Mouse (Mus musculus): ENCODE results near the gene Scaf11. TPM values are rescaled to one million over a fixed set of nuclear protein-coding genes. Genes with fewer than 3 reads are reported as not detected.
"Not testable (repeated sequence)": the region's sequence is repeated elsewhere in the genome, so short reads cannot be mapped to it uniquely, and the experiment has no call there.

Gene Scaf11
- polyA plus RNA-seq, 1 experiment = 11.6 TPM

- no peak for DNase-seq (ENCODE audit: low read depth, low spot score)
- WGBS = 80% methylated on average over 5 of the region's 5 CpGs
These were observed 7.2 kb upstream of the Scaf11 start for GRCm38 (mm10) chr15:96467844-96468243.

- 88% methylated on average over 13 of the region's 13 CpGs for WGBS
- DNase-seq (ENCODE audit: low read depth, low spot score) = no peak
These were observed 5.8 kb upstream of the Scaf11 start for GRCm38 (mm10) chr15:96466362-96466903.

- no peak for DNase-seq (ENCODE audit: low read depth, low spot score)
- 61% methylated on average over 11 of the region's 11 CpGs for WGBS
These were observed 4.4 kb upstream of the Scaf11 start for GRCm38 (mm10) chr15:96465076-96465475.

- 94% methylated on average over 15 of the region's 15 CpGs for WGBS
- no peak for DNase-seq (ENCODE audit: low read depth, low spot score)
These were observed 3.2 kb upstream of the Scaf11 start for GRCm38 (mm10) chr15:96463821-96464220.

GRCm38 (mm10) chr15:96462611-96463010 is 2.0 kb upstream of the Scaf11 start:
- DNase-seq (ENCODE audit: low read depth, low spot score) = no peak
- WGBS = 87% methylated on average over 3 of the region's 3 CpGs

GRCm38 (mm10) chr15:96461541-96462512 is 1.2 kb upstream of the Scaf11 start:
- WGBS = 5% methylated on average over 22 of the region's 22 CpGs
- no peak for DNase-seq (ENCODE audit: low read depth, low spot score)

GRCm38 (mm10) chr15:96460451-96460729 is 253 bp downstream of the Scaf11 start:
- under 1% methylated on average over 50 of the region's 50 CpGs for WGBS
- no peak for DNase-seq (ENCODE audit: low read depth, low spot score)

GRCm38 (mm10) chr15:96459741-96460450 is 747 bp downstream of the Scaf11 start:
- under 1% methylated on average over 71 of the region's 71 CpGs for WGBS
- DNase-seq (ENCODE audit: low read depth, low spot score) = no peak

GRCm38 (mm10) chr15:96458273-96458672 is 2.4 kb downstream of the Scaf11 start:
- no peak for DNase-seq (ENCODE audit: low read depth, low spot score)
- WGBS = 57% methylated on average over 3 of the region's 3 CpGs

GRCm38 (mm10) chr15:96457338-96457664 is 3.3 kb downstream of the Scaf11 start:
- 19% methylated on average over 3 of the region's 3 CpGs for WGBS
- no peak for DNase-seq (ENCODE audit: low read depth, low spot score)

GRCm38 (mm10) chr15:96456651-96457337 is 3.8 kb downstream of the Scaf11 start:
- DNase-seq (ENCODE audit: low read depth, low spot score) = no peak
- WGBS = 36% methylated on average over 5 of the region's 5 CpGs

- DNase-seq (ENCODE audit: low read depth, low spot score) = no peak
These were observed 4.9 kb downstream of the Scaf11 start for GRCm38 (mm10) chr15:96455595-96456214.

GRCm38 (mm10) chr15:96453346-96453745 is 7.3 kb downstream of the Scaf11 start:
- WGBS = 49% methylated on average over 1 of the region's 1 CpGs
- DNase-seq (ENCODE audit: low read depth, low spot score) = no peak

More at GRCm38 (mm10) chr15:96455595-96456214, 4.9 kb downstream of the Scaf11 start:
- WGBS = 26% methylated on average over 4 of the region's 4 CpGs

GRCm38 (mm10) chr15:96448656-96449299 is 11.9 kb downstream of the Scaf11 start:
- 74% methylated on average over 7 of the region's 7 CpGs for whole genome bisulfite sequencing
- DNase-seq (ENCODE audit: low read depth, low spot score) = no peak

- 90% methylated on average over 10 of the region's 10 CpGs for WGBS
- no peak for DNase-seq (ENCODE audit: low read depth, low spot score)
These were observed 13.9 kb downstream of the Scaf11 start for GRCm38 (mm10) chr15:96446785-96447184.

- DNase-seq (ENCODE audit: low read depth, low spot score) = not testable (repeated sequence)
- WGBS = 55% methylated on average over 6 of the region's 6 CpGs
These were observed 19.2 kb downstream of the Scaf11 start for GRCm38 (mm10) chr15:96441480-96441879.

- 98% methylated on average over 1 of the region's 1 CpGs for WGBS
- no peak for DNase-seq (ENCODE audit: low read depth, low spot score)
These were observed 26.4 kb downstream of the Scaf11 start for GRCm38 (mm10) chr15:96434202-96434601.

GRCm38 (mm10) chr15:96419920-96420319 is 40.7 kb downstream of the Scaf11 start:
- WGBS = 94% methylated on average over 8 of the region's 8 CpGs
- no peak for DNase-seq (ENCODE audit: low read depth, low spot score)

- 93% methylated on average over 12 of the region's 12 CpGs for WGBS
- no peak for DNase-seq (ENCODE audit: low read depth, low spot score)
These were observed 42.5 kb downstream of the Scaf11 start for GRCm38 (mm10) chr15:96418161-96418560.
